Mouse (Mus musculus): ENCODE results near the gene Spag9. TPM values are rescaled to one million over a fixed set of nuclear protein-coding genes. Genes with fewer than 3 reads are reported as not detected.

Spag9 gene
- polyA plus RNA-seq, 1 experiment, result 62.4 TPM

GRCm38 (mm10) chr11:93984619-93985018 lies 11.3 kb upstream of the Spag9 start:
- H3K27ac ChIP-seq (ENCODE audit: insufficient read depth, low read depth, low read length), result peak overlapping the region; percentile 62
- TF ChIP-seq POLR2A (IDR thresholded peaks at IDR 0.05; ENCODE audit: borderline replicate concordance, low read depth, low read length), result no peak
- TF ChIP-seq CTCF (IDR thresholded peaks at IDR 0.05; ENCODE audit: low read depth, low read length), result no peak
- H3K4me3 ChIP-seq (ENCODE audit: insufficient read depth, low read length), result no peak overlapping the region
- H3K4me1 ChIP-seq (ENCODE audit: control insufficient read depth, insufficient read depth, low read length), result peaks cover 37% of the 10 kb centered on the region

- Histone ChIP-seq H3K27ac (ENCODE audit: insufficient read depth, low read depth, low read length) (peak overlapping the region; percentile 58), H3K4me3 (ENCODE audit: insufficient read depth, low read length) (no peak overlapping the region), H3K4me1 (ENCODE audit: control insufficient read depth, insufficient read depth, low read length) (peaks cover 36% of the 10 kb centered on the region)
- TF ChIP-seq CTCF (IDR thresholded peaks at IDR 0.05; ENCODE audit: low read depth, low read length), result no peak
- TF ChIP-seq POLR2A (IDR thresholded peaks at IDR 0.05; ENCODE audit: borderline replicate concordance, low read depth, low read length), result no peak
These were observed 10.6 kb upstream of the Spag9 start for GRCm38 (mm10) chr11:93985265-93985664.

- Histone ChIP-seq H3K4me3 (ENCODE audit: insufficient read depth, low read length) (no peak overlapping the region), H3K27ac (ENCODE audit: insufficient read depth, low read depth, low read length) (no peak overlapping the region), H3K4me1 (ENCODE audit: control insufficient read depth, insufficient read depth, low read length) (peaks cover 36% of the 10 kb centered on the region)
- TF ChIP-seq CTCF (IDR thresholded peaks at IDR 0.05; ENCODE audit: low read depth, low read length) (no peak), POLR2A (IDR thresholded peaks at IDR 0.05; ENCODE audit: borderline replicate concordance, low read depth, low read length) (no peak)
These were observed 9.6 kb upstream of the Spag9 start for GRCm38 (mm10) chr11:93986298-93986697.

- Histone ChIP-seq H3K27ac (ENCODE audit: insufficient read depth, low read depth, low read length) (peak overlapping the region; percentile 82), H3K4me3 (ENCODE audit: insufficient read depth, low read length) (no peak overlapping the region), H3K4me1 (ENCODE audit: control insufficient read depth, insufficient read depth, low read length) (peaks cover 33% of the 10 kb centered on the region)
- TF ChIP-seq CTCF (IDR thresholded peaks at IDR 0.05; ENCODE audit: low read depth, low read length) (no peak), POLR2A (IDR thresholded peaks at IDR 0.05; ENCODE audit: borderline replicate concordance, low read depth, low read length) (no peak)
These were observed 8.9 kb upstream of the Spag9 start for GRCm38 (mm10) chr11:93987026-93987425.

GRCm38 (mm10) chr11:93987625-93988327 lies 8.1 kb upstream of the Spag9 start:
- peaks cover 33% of the 10 kb centered on the region for H3K4me1 ChIP-seq (ENCODE audit: control insufficient read depth, insufficient read depth, low read length)
- peak overlapping the region; percentile 82 for H3K27ac ChIP-seq (ENCODE audit: insufficient read depth, low read depth, low read length)
- peak overlapping the region; percentile 29; the same call in 1 of the 2 replicates for H3K4me3 ChIP-seq (ENCODE audit: insufficient read depth, low read length)
- TF ChIP-seq POLR2A (IDR thresholded peaks at IDR 0.05; ENCODE audit: borderline replicate concordance, low read depth, low read length) (no peak), CTCF (IDR thresholded peaks at IDR 0.05; ENCODE audit: low read depth, low read length) (no peak)

- Histone ChIP-seq H3K4me1 (ENCODE audit: control insufficient read depth, insufficient read depth, low read length) (peaks cover 33% of the 10 kb centered on the region), H3K27ac (ENCODE audit: insufficient read depth, low read depth, low read length) (peak overlapping the region; percentile 82), H3K4me3 (ENCODE audit: insufficient read depth, low read length) (no peak overlapping the region)
- TF ChIP-seq POLR2A (IDR thresholded peaks at IDR 0.05; ENCODE audit: borderline replicate concordance, low read depth, low read length), result no peak
- no peak for TF ChIP-seq CTCF (IDR thresholded peaks at IDR 0.05; ENCODE audit: low read depth, low read length)
These were observed 7.4 kb upstream of the Spag9 start for GRCm38 (mm10) chr11:93988328-93989062.

GRCm38 (mm10) chr11:93994531-93994930 lies 1.4 kb upstream of the Spag9 start:
- Histone ChIP-seq H3K4me1 (ENCODE audit: control insufficient read depth, insufficient read depth, low read length) (peaks cover 25% of the 10 kb centered on the region), H3K27ac (ENCODE audit: insufficient read depth, low read depth, low read length) (peak overlapping the region; percentile 86), H3K4me3 (ENCODE audit: insufficient read depth, low read length) (peak overlapping the region; percentile 40)
- TF ChIP-seq CTCF (IDR thresholded peaks at IDR 0.05; ENCODE audit: low read depth, low read length) (no peak), POLR2A (IDR thresholded peaks at IDR 0.05; ENCODE audit: borderline replicate concordance, low read depth, low read length) (no peak)

GRCm38 (mm10) chr11:93995111-93995719 lies 676 bp upstream of the Spag9 start:
- Histone ChIP-seq H3K27ac (ENCODE audit: insufficient read depth, low read depth, low read length) (peak overlapping the region; percentile 93), H3K4me1 (ENCODE audit: control insufficient read depth, insufficient read depth, low read length) (peaks cover 27% of the 10 kb centered on the region), H3K4me3 (ENCODE audit: insufficient read depth, low read length) (peak overlapping the region; percentile 63)
- TF ChIP-seq CTCF (IDR thresholded peaks at IDR 0.05; ENCODE audit: low read depth, low read length) (no peak), POLR2A (IDR thresholded peaks at IDR 0.05; ENCODE audit: borderline replicate concordance, low read depth, low read length) (no peak)

- H3K4me3 ChIP-seq (ENCODE audit: insufficient read depth, low read length), result peak overlapping the region; percentile 92
- peak overlapping the region; percentile 61 for H3K27ac ChIP-seq (ENCODE audit: insufficient read depth, low read depth, low read length)
- H3K4me1 ChIP-seq (ENCODE audit: control insufficient read depth, insufficient read depth, low read length), result peaks cover 27% of the 10 kb centered on the region
- no peak for TF ChIP-seq POLR2A (IDR thresholded peaks at IDR 0.05; ENCODE audit: borderline replicate concordance, low read depth, low read length)
- no peak for TF ChIP-seq CTCF (IDR thresholded peaks at IDR 0.05; ENCODE audit: low read depth, low read length)
These were observed 632 bp downstream of the Spag9 start for GRCm38 (mm10) chr11:93996306-93997140.

Measured in bone marrow macrophage, adult 2 months (primary cell).